Mouse (Mus musculus) gastrocnemius, postnatal 4 days (tissue): ENCODE results near the gene Rnf185. TPM values are rescaled to one million over a fixed set of nuclear protein-coding genes. Genes with fewer than 3 reads are reported as not detected.

Source experiments
- DNase-seq, 2 experiments: peaks; one replicate each; pipeline ENCODE4 v3.0.0; 2021 to 2022; ENCODE audit warnings: low spot score in 2 of 2, mixed read lengths in 2 of 2
- long read RNA-seq, 2 experiments: library from polyadenylated mRNA; stranded (forward); transcript quantifications; one replicate each; pipeline ENCODE4 v2.0.0; 2021
- total RNA-seq, 2 experiments: library from RNA; stranded (reverse); gene quantifications; 2 replicates each; pipeline ENCODE4 v1.2.3; 2021

Rnf185 gene
- total RNA-seq = 10 to 100 TPM; 24.2 to 26.5 TPM
- long read RNA-seq, experiment 1, transcript Rnf185-202 (7 exons, 2,787 nt) = major isoform, 27 of 33 reads
- long read RNA-seq, experiment 1, partial matches to known transcripts = 2 of 33 reads
- long read RNA-seq, experiment 1, other reads (novel, unspliced or antisense) = 3 of 33 reads
- long read RNA-seq, experiment 2, transcript Rnf185-202 (7 exons, 2,787 nt) = major isoform, 30 of 44 reads
- long read RNA-seq, experiment 2, partial matches to known transcripts = 1 of 44 reads
- long read RNA-seq, experiment 2, other reads (novel, unspliced or antisense) = 12 of 44 reads

DNA sequence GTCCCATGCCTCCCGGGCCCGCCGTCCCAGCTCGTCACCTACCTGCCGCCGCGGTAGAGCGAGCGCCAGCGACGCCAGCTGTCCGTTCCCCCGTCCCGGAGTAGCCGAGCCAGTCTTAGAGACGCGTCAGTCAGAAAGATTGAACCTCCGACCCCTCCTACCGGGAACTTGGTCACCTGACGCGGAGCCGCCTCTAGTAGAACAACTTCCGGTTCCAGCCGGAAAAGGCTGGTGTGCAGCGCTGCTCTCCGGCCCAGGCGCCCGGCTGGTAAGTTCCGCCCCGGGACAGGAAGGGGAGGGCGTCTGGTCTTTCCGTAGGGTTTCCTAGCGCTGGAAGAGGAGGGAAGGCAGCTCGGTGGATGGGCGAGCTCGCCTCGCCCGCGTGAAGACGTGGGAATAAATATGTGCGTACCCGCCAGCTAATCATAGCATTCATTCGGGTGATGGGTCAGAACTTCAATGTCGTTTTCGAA lies at the start of gene Rnf185:
Rnf185 (minus strand) TSS at position 197 of the 473 bp plus-strand sequence.
- DNase-seq = peak; percentile 82 to 91

DNA sequence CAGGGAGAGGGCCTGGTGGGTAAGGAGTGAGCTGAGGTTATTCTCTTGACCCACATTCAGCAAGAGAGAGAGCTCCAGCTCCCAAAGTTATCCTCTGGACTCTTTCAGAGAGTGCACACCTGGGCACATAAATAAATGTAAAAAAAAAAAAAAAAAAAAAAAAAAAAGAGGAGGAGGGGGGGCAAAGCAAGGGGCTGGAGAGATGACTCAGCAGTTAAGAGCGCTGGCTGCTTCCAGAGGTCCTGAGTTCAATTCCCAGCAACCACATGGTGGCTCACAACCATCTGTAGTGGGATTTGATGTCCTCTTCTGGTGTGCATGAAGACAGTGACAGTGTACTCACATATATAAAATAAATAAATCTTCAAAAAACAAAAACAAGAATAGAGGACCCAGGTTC lies 45.1 kb upstream of the Rnf185 start:
- DNase-seq = no peak

DNA sequence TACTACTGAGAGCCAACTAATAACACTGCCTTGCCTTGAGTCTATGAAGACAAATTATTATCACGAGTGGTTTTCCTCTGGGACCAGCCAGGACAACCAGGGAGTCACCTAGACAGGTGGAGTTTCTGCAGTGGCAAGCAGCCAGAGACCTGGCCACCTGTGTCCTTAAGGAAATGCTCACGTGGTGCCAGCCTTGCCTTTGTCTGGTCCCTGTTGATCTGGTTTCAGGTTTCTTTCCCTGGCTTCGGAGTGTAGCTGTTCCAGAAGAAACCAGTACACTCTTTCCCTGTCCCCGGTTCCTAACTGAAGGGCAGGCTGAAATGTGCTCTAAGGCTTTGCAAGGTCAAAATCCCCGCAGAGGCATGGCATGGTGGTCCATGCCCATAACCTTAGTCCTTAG lies 44.6 kb upstream of the Rnf185 start:
- no peak for DNase-seq

DNA sequence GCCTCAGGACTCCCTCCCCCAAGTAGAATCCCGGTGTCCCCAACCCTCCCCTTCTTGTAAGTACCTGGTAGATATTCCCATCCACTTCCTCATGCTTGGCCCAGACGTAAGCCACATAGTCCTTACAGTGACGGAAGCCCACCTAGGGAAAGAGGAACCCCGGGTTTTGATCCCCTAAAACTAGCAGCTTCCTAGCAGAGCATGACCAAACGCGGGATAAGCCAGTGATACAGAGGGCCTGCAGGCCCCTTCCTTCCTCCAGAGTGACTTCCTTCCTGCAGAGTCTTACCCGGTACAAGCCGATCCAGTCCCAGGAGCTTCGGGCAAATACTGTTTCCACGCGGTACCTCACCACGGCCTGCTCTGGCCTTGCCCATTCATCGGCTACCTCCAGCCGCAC lies 43.3 kb upstream of the Rnf185 start:
- DNase-seq = no peak

DNA sequence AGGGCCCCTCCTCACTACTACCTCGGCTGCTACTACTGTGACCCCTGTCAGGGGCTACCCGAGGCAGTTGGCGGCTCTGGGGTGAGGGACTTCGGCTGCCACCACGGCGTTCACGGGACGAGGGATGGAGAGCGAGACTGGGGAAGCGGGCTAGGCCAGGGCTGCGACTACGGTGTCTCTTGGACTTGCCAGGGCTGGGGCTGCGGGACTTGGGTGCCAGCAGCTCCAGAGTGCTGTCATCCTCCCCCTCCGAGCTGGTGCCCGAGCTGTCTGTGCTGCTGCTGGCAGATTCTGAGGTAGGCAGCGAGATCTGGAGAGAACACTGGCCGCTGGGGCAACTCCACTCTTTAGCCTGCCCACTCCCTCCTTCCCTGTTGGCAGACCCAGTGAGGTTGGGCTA lies 42.7 kb upstream of the Rnf185 start:
- no peak for DNase-seq

DNA sequence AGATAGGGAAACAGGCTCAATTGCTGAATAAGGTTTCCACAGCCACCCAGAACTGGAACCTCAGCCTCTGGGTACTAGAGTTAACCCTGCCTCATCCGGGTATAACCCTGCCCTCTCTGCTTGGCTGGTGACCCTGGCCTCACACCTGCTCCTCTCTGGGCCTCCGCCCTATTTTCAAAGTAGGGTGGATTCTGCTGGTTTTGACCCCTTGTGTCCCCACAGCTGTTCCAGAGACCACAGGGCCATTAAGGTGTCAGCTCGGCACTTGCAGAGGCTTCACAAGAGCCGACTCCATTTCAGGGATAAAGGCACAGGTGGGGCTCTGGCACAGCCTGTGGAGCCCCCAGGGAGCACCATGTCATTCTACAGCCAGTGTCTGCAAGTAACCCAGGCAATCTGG lies 40.6 kb upstream of the Rnf185 start:
- no peak for DNase-seq

DNA sequence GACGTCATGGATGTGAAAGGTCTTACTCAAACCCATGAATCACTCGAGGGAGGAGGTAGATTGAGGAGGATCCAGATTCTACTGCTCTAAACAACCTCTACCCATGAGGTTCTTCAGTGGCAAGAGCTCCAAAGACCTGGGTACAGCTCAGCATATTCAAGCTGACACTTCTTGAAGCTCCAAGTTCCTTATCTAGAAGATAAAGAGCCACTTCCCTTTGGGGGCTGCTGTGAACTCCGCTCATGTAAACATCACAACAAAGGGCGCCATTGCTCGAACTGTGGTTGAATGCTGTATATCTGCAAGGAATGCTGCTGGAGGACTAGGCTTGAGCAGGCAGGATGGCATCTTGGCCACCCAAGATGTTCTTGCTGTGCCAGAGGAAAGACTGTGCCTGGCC lies 36.9 kb upstream of the Rnf185 start:
- no peak for DNase-seq

DNA sequence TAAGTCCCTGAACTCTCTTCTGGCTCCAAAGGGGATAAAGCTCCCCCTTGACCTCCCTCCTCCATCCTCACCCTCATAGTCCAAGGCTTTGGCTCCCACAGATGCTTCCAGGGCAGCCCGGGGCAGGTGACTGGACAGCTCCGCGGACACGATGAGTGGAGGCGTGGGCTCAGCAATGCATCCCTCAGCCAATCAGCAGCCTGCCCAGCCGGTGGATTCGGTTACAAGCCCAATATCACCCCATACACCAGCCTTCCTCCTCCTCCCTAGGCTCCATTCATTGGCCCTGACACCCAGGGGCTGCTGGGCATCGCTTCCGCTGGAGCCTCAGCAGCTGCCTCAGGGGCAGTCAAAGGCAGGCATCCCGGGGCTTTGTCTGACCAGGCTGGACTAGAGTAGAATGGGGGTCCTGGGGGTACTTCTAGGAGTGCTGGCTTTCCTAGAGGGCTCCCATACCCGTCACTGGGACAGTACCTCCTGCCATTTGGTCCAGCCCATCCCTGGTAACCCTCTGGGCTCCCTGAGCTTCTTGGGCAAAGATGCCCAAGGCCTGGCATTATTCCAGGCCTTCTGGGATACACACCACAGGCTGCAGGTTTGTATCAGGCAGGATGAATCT lies 35.9 kb upstream of the Rnf185 start, which contains the start of gene Pla2g3:
Pla2g3 (plus strand) TSS at position 333 of the 619 bp plus-strand sequence.
- DNase-seq = no peak

DNA sequence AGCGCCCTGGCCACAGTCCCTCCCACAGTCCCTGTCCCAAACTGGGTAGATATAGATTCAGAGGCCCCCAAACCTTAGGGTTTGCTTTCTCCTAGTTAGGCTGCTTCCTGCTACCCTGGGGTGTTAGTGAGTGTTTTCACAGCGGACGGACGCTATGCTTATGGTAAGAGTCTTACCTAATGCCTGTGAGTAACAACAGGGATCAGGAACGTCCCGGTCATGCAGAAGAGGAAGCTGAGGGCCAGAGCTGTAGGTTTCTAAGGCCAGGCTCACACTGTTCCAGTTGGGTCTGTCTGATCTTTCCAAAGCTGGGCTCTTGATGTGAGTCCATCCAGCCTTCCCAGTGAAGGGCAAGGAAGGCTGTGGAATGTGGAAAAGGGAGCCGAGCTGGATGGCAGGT lies 34.2 kb upstream of the Rnf185 start:
- DNase-seq = no peak

DNA sequence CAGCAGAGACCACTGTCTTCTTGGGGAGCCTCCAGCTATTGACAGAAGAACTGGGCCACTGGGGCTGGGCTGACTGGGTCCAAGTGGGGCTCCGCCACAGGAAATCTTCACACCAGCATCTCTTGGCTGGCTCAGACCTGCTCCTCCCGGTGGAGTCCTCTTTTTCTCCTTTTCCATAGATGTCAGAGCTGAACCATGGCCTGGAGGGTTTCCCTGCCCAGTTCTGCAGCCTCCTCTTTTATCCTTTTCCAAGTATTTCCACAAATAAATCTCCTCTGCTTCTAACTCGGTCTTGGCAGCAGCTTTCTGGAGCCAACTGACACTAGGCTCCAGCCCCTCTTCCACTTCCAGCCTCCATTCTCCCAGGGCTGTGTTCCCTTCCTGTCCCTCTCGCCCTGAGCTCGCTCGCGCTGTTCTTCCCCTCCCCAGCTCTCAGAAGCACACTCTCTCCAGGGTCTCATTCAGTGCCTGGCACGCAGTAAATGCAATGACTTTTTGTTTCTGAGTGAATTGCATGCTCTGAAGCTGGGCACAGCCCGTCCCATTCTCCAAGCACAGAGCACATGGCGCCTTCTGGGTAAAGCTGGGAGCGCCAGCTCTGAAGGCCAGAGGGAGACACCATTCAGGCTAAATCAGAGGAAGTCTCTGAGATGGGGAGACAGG lies 31.9 kb upstream of the Rnf185 start:
- no peak for DNase-seq

DNA sequence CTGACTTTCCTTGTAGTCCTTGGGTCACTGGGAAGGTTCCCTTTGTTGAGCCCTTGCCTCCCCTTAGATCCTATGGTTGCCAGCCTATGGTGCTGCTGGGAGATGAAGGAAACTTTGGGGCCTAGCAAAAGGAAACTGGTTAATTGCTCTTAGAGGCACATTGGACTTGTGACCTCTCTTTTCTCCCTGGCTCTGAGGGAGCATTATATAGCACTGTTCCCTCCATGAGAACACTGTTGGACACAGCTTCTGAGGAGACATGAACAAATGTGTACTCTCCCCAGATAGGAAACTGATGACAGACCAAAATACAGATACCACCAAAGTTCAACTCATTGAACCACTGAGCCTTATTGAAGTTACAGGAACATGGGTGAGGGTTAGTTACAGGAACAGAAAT lies 23.3 kb upstream of the Rnf185 start:
- no peak for DNase-seq

DNA sequence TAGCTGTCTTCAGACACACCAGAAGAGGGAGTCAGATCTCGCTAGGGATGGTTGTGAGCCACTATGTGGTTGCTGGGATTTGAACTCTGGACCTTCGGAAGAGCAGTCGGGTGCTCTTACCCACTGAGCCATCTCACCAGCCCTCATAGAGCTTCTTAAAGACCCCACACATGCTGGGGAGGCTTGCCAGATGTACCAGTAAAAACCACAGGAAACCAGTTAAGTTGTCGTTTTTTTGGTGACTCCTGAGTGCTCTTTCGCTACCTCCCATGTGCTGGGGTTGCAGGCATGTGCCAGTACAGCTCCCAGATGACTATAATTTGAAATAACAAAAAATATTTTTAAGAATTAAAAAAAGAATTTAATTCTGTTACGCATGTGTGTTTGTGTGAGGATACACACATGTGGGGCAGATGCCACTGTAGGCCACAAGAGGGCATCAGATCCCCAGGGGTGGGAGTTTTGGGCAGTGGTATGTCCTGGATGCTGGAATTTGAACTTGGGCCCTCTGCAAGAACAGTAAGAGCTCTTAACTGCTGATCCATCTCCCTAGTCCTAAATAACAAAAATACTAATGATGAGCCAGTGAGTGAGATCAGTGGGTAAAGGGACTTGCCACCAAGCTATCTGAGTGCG lies 22.4 kb upstream of the Rnf185 start:
- no peak for DNase-seq

DNA sequence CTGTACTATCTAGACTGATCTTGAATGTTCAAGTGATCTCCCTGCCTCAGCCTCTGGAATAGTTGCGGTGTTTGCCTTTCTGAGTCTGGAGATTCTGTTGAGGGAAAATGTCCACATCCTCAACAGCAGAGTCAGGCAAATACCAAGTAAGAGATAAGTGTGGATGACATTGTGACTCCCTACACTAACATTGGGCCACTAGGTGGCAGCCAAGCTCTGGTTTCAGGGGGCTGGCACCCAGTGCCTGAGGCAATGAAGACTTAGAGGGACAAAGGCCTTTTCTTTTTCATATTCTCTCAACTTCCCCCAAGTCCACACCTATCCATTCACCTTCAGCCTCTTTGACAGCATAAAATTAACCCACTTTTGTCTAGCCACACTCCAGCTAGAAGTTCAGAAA lies 20.3 kb upstream of the Rnf185 start:
- DNase-seq = peak; percentile 79 to 85

DNA sequence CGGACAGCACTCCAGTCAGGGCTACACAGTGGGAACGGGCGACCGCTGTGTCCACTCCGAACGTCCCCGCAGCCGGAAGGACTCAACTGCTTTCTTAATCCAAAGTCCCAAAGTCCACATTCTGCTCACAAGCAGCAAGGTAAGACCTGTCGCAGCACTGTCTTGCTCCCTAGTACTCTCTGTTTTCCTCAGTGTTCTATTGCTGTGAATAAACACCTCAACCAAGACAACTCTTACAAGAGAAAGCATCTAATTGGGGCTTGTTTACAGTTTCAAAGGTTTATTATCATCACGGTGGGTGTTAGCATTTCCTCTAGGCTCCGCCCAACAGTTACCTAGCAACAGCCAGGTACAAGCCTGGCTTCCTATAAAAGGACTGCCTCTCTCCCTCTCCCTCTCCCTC lies 19.3 kb upstream of the Rnf185 start:
- no peak for DNase-seq

DNA sequence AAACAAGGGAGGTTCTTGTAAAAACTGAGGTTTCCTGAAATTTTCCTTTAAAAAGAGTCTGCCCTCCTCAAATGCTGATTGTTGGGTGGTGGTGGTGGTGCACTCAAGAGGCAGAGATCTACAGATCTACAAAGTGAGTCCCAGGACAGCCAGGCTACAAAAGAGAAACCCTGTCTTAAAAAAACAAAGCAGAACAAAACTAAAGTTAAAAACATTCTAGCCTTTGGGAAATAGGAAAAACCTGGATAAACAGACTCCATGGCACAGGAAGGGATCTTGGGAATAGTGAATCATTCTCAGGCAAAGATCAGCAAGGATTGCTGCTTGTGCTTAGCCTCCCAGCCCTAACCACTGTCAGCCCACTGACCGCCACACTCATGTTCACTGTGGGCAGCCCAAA lies 10.7 kb upstream of the Rnf185 start:
- no peak for DNase-seq

DNA sequence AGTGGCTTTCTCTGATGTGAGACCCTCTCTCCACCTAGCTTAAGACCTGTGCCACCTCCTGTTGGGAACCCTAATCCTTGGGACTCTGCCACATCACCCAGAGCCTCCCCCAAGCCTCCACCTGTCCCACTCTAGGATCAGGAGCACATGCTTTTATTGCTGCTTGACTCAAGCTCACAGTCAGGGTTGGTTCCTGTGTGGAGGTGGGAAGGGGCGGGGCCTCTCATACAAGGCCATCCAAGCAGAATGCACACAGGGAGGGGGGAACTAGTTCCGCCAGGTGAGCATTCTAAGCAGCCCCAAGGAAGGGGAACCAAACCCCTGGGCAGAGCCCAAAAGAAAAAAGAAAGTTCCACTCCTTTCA lies 6.9 kb upstream of the Rnf185 start:
- DNase-seq = no peak

DNA sequence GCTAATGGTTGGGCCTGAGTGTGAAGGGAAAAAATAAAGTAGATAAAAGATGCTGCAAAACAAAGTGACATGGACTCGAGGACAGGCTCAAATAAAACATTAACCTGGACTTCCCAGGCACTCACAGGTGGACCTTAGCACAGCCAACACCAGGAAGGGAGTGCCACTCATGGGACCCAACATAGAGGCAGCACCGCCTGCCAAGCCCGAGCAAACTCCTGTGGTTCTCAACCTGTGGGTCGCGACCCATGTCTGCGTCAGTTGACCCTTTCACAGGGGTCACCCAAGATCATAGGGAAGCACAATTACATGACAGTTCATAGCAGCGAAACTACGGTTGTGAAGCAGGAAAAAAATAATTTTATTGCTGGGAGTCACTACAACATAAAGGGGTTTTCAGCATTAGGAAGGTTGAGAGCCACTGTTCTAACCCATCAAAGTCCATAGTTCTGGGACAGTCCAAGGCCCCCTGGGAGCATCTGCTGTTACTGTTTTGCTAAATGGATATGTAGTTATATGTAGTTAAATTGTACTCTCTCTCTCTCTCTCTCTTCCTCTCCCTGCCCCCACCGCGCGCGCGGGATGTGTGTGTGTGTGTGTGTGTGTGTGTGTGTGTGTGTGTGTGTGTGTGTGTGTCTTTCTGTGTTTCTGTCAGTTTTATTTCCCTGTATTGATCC lies 6.4 kb upstream of the Rnf185 start:
- no peak for DNase-seq

DNA sequence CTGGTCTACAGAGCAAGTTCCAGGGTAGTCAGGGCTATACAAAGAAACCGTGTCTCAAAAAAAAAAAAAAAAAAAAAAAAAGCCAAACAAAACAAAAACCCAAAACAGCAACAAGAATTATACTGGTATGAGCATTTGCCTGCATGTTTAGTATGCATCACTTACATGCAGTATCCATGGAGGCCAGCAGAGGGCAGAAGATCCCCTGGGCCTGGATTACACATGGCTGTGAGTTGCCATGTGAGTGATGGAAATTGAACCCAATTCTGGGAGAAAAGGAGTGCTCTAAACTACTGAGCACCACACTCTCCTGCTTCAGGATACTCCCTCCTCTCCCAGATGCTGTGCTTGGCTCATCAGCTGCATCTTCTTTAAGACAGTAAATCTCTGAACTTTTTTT lies 4.2 kb upstream of the Rnf185 start:
- DNase-seq = peak in 1 of 2 experiments; percentile 50

DNA sequence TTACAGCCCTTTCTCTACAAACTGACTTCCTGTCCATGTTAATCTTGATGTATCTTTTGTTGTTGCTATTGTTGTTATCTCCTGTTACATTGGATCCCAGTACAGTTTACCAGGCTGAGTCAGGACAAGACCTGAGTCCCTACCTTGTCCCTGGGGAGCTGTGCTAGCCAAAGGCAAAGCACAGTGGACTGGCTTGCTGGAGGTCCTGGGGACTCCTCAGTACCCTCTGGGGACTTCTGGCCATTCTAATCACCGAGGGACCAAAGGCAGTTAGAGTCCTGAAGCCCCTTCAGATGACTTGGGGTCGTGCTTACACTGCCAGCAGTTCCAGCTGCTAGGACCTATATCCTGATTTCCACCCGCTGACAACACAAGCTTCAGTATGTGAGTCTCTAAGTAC lies 2.3 kb upstream of the Rnf185 start:
- no peak for DNase-seq

DNA sequence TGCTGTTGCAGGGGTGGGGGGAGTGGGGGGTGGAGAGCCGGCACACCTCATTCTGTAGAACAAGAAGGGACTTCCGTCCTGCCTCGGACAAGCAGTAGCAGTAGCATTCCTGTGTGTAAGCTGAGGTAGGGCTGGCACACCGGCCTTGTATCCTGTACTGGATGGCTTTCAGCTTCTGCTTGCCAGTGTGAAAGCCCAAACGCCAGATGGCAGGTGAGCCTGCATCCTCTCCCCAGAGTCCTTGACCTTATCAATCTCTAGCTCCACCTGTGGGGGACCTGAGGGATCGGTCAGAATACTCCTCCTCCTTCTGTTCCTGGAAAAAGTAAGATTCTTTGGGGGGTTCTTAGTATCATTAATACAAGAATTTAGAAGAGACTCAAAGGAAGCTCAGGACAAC lies 1.3 kb upstream of the Rnf185 start:
- no peak for DNase-seq

DNA sequence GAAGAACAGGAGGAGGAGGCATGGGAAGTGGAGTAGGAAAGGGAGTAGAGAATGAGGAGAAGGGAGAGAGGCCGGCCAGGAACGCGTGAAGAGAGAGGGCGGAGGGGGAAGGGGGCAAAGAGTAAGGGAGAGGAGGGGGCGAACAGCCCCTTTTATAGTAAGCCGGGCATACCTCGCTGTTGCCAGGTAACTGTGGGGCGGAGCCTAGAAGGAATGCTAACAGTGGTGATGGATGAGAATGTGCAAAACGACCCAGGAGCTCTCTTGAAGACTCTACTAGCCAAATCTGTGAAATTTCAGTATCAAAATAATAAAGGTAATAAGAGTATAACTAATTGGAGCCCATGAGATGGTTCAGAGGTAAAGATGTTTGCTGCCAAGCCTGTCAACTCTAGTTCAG lies 606 bp upstream of the Rnf185 start:
- no peak for DNase-seq
